Comparison of ENCODE assay signal across 19 mouse cellular contexts in genomic region chr12:59207000-59207390, GRCm38 (mm10). TPM values are rescaled to one million over a fixed set of nuclear protein-coding genes. Genes with fewer than 3 reads are reported as not detected.
DNase-seq lines count a peak whose midpoint lies in the region; ATAC-seq and TF ChIP-seq lines count a peak whose summit lies in the region.
"Had no signal": no experiment of that assay in that cellular context is flagged by ENCODE, and none has a peak within 500 bp of the region (broad histone marks: within the 10 kb centered on the region; RNA-seq: fewer than 3 reads in every experiment).

No protein-coding gene starts in this region.

- 0 out of 2 replicates have a peak overlapping the region, but pooled peaks have one; percentile 4 for H3K27ac ChIP-seq in heart, embryonic 13.5 days (replicated peaks)
- H3K27ac ChIP-seq in CH12.LX (ENCODE audit: insufficient read depth, low read depth): no peak overlapping the region
- H3K27ac ChIP-seq in hindbrain, postnatal 0 days: no peak overlapping the region
- H3K27ac ChIP-seq: forebrain, embryonic 12.5 days; midbrain, embryonic 12.5 days; neural tube, embryonic 15.5 days had no signal

- peaks cover 42% of the 10 kb centered on the region for H3K36me3 ChIP-seq in heart, embryonic 13.5 days
- H3K36me3 ChIP-seq in CH12.LX (replicated peaks in 1 of 2; ENCODE audit: control insufficient read depth in 1 of 2, insufficient read depth in 1 of 2, low read length in 1 of 2) (peaks cover 14 to 25% of the 10 kb centered on the region in 2 experiments), myocyte (ENCODE audit: control insufficient read depth, insufficient read depth) (peaks cover 4% of the 10 kb centered on the region)
- H3K36me3 ChIP-seq in hindbrain, postnatal 0 days (ENCODE audit: insufficient read depth, low read length): peaks cover 4% of the 10 kb centered on the region; the same call in 1 of the 2 replicates

- H3K79me2 ChIP-seq in CH12.LX (replicated peaks; ENCODE audit: control insufficient read depth, extremely low read depth, insufficient read depth, poor library complexity, severe bottlenecking) (peaks cover 10% of the 10 kb centered on the region), myocyte (ENCODE audit: control insufficient read depth, insufficient read depth) (peaks cover 5% of the 10 kb centered on the region)

- no peak for TF ChIP-seq RAD21 in CH12.LX (IDR thresholded peaks at IDR 0.05; ENCODE audit: low read depth, low read length)

- 78% methylated on average over 3 of the region's 3 CpGs for WGBS in heart, embryonic 13.5 days
- WGBS in hindbrain, postnatal 0 days: 93% methylated on average over 3 of the region's 3 CpGs

- H3K9ac ChIP-seq in heart, embryonic 13.5 days: no peak overlapping the region
- H3K9ac ChIP-seq in CH12.LX (ENCODE audit: insufficient read depth, low read depth): no peak overlapping the region
- H3K9ac ChIP-seq in hindbrain, postnatal 0 days (replicated peaks; ENCODE audit: low read length): no peak overlapping the region
- H3K9ac ChIP-seq: forebrain, embryonic 12.5 days; liver, postnatal 0 days; midbrain, embryonic 12.5 days; neural tube, embryonic 15.5 days had no signal

- no peak overlapping the region for H3K4me2 ChIP-seq in heart, embryonic 13.5 days
- H3K4me2 ChIP-seq in CH12.LX (ENCODE audit: insufficient read depth, low read depth, poor library complexity, severe bottlenecking) (peak overlapping the region; percentile 81; the same call in 1 of the 2 replicates), myocyte (ENCODE audit: low read depth) (peak overlapping the region; percentile 46)
- H3K4me2 ChIP-seq in hindbrain, postnatal 0 days (ENCODE audit: low read depth, low read length): no peak overlapping the region
- H3K4me2 ChIP-seq: forebrain, embryonic 12.5 days; midbrain, embryonic 12.5 days; neural tube, embryonic 15.5 days had no signal

- TF ChIP-seq POLR2A in CH12.LX (IDR thresholded peaks at IDR 0.05; ENCODE audit: low read depth, low read length): no peak
- no peak for TF ChIP-seq POLR2A in myocyte (IDR thresholded peaks at IDR 0.05; ENCODE audit: insufficient read length, low read depth)

- dilution Hi-C loops in CH12.LX (cut with MboI; ENCODE audit: extremely low pct_ligation_motif_present, extremely low pct_unique_long_range_greater_than_20kb, low sequenced_read_pairs): no loop called here

- H3K9me3 ChIP-seq in heart, embryonic 13.5 days: 0 out of 2 replicates have a peak, but pooled peaks cover 4% of the 10 kb centered on the region
- no peaks in the 10 kb centered on the region for H3K9me3 ChIP-seq in CH12.LX (replicated peaks; ENCODE audit: low read length)
- no peaks in the 10 kb centered on the region for H3K9me3 ChIP-seq in hindbrain, postnatal 0 days (ENCODE audit: low read length)
- H3K9me3 ChIP-seq: forebrain, embryonic 12.5 days; neural tube, embryonic 15.5 days had no signal

- in situ Hi-C loops in CH12.LX (cut with MboI; ENCODE audit: low pct_ligation_motif_present, low pct_unique_long_range_greater_than_20kb, low sequenced_read_pairs): loop anchor here (25.0 kb wide), 1 partner anchor 145 kb away; the partner anchor contains the start of genes Pnn and Trappc6b

- no peak overlapping the region for H3K4me3 ChIP-seq in heart, embryonic 13.5 days
- no peak overlapping the region for H3K4me3 ChIP-seq in CH12.LX (replicated peaks in 1 of 3; ENCODE audit: low read depth in 2 of 3, low read length in 2 of 3, poor library complexity in 1 of 3)
- H3K4me3 ChIP-seq in myocyte: no peak overlapping the region
- no peak overlapping the region for H3K4me3 ChIP-seq in hindbrain, postnatal 0 days (ENCODE audit: low read length)
- H3K4me3 ChIP-seq: forebrain, embryonic 12.5 days; midbrain, embryonic 12.5 days; neural tube, embryonic 15.5 days had no signal

- H3ac ChIP-seq in myocyte (ENCODE audit: control insufficient read depth, insufficient read length): no peak overlapping the region

- H3K27me3 ChIP-seq in heart, embryonic 13.5 days (replicated peaks): no peaks in the 10 kb centered on the region
- H3K27me3 ChIP-seq in CH12.LX (replicated peaks) (no peaks in the 10 kb centered on the region), myocyte (ENCODE audit: control insufficient read depth, insufficient read depth, insufficient read length) (no peaks in the 10 kb centered on the region)
- no peaks in the 10 kb centered on the region for H3K27me3 ChIP-seq in hindbrain, postnatal 0 days (ENCODE audit: insufficient read depth, low read length)
- H3K27me3 ChIP-seq: forebrain, embryonic 12.5 days; midbrain, embryonic 12.5 days; neural tube, embryonic 15.5 days had no signal

- ATAC-seq in heart, embryonic 13.5 days (ENCODE audit: extremely low read depth, insufficient number of reproducible peaks, low FRiP score, low TSS enrichment): no peak
- peak; percentile 79 for ATAC-seq in granulocyte monocyte progenitor cell, adult 5-6 weeks (replicated peaks; ENCODE audit: poor library complexity, severe bottlenecking)
- no peak for ATAC-seq in hindbrain, postnatal 0 days
- ATAC-seq: liver, postnatal 0 days had no signal

- H3K4me1 ChIP-seq in heart, embryonic 13.5 days: peaks cover 11% of the 10 kb centered on the region
- H3K4me1 ChIP-seq in CH12.LX (ENCODE audit: control insufficient read depth in 1 of 2, insufficient read depth in 2 of 2): peaks cover 3 to 27% of the 10 kb centered on the region in 2 experiments; a peak in 3 of 4 replicates
- no peaks in the 10 kb centered on the region for H3K4me1 ChIP-seq in hindbrain, postnatal 0 days (ENCODE audit: insufficient read depth, low read length)
- H3K4me1 ChIP-seq: forebrain, embryonic 12.5 days; midbrain, embryonic 12.5 days; neural tube, embryonic 15.5 days had no signal

- TF ChIP-seq EP300 in CH12.LX (IDR thresholded peaks at IDR 0.05; ENCODE audit: low read length): 0 out of 2 replicates have a peak, but pooled peaks have one; percentile 10

- no peak for DNase-seq in heart, adult 9 months (ENCODE audit: low spot score in 2 of 2)
- DNase-seq in CH12.LX (ENCODE audit: extremely low read depth): peak; percentile 39
- no peak for DNase-seq in right cerebral cortex, postnatal 25 days
- no peak for DNase-seq in c-Kit-positive CD71-positive TER-119-positive erythroid progenitor cells, embryonic 14.5 days (ENCODE audit: low spot score)
- no peak for DNase-seq in hindbrain, postnatal 0 days (ENCODE audit: low spot score)
- DNase-seq: adrenal gland, postnatal 14 days; cerebellum, adult 9-11 months; kidney, adult 8-10 months; kidney, postnatal 36 days; liver; liver, postnatal 0 days; lung, postnatal 14 days; right cerebral cortex, postnatal 4 days had no signal

- TF ChIP-seq CTCF in CH12.LX (conservative IDR thresholded peaks at IDR 0.05 in 1 of 2, IDR thresholded peaks at IDR 0.05 in 1 of 2; ENCODE audit: low read depth in 2 of 2, low read length in 2 of 2): no peak
- TF ChIP-seq CTCF in hindbrain, postnatal 0 days (IDR thresholded peaks at IDR 0.05; ENCODE audit: low read depth): no peak

TF ChIP-seq in CH12.LX, 34 proteins besides CTCF, POLR2A, EP300 and RAD21:
- TF ChIP-seq CHD1 (IDR thresholded peaks at IDR 0.05; ENCODE audit: low read depth, low read length): 0 out of 2 replicates have a peak, but pooled peaks have one; percentile 49
- TF ChIP-seq PAX5 (IDR thresholded peaks at IDR 0.05; ENCODE audit: low read length): no peak
- no peak for TF ChIP-seq NELFE (IDR thresholded peaks at IDR 0.05; ENCODE audit: low read depth, low read length)
- TF ChIP-seq MEF2A (IDR thresholded peaks at IDR 0.05; ENCODE audit: borderline replicate concordance, low read depth, low read length): no peak
- TF ChIP-seq POLR2AphosphoS2 (IDR thresholded peaks at IDR 0.05; ENCODE audit: low read depth, low read length): no peak
- TF ChIP-seq TCF12 (IDR thresholded peaks at IDR 0.05; ENCODE audit: low read depth, low read length): no peak
- no peak for TF ChIP-seq USF1 (IDR thresholded peaks at IDR 0.05; ENCODE audit: low read depth, low read length)
- 0 out of 2 replicates have a peak, but pooled peaks have one; percentile 27 for TF ChIP-seq MYC (IDR thresholded peaks at IDR 0.05; ENCODE audit: low read depth, low read length)
TF ChIP-seq in CH12.LX: peak in this region for 2.

TF ChIP-seq in myocyte, 11 proteins besides CTCF, POLR2A, EP300 and RAD21:
- TF ChIP-seq MAX (IDR thresholded peaks at IDR 0.05; ENCODE audit: low read depth) (no peak), USF1 (IDR thresholded peaks at IDR 0.05; ENCODE audit: low read depth) (no peak), TCF12 (IDR thresholded peaks at IDR 0.05; ENCODE audit: insufficient read depth, poor library complexity, severe bottlenecking) (no peak), MYOD1 (IDR thresholded peaks at IDR 0.05; ENCODE audit: control insufficient read depth in 1 of 3, insufficient read length in 2 of 3, low read depth in 2 of 3) (no peak), REST (IDR thresholded peaks at IDR 0.05; ENCODE audit: insufficient read depth, insufficient read length) (no peak), CEBPB (IDR thresholded peaks at IDR 0.05; ENCODE audit: insufficient read depth, poor library complexity, severe bottlenecking) (no peak), SRF (IDR thresholded peaks at IDR 0.05; ENCODE audit: control insufficient read depth, insufficient read length, low read depth) (no peak)

RNA-seq across cellular contexts. Expression of gene Fbxo33, which starts 12.5 kb away (rescaled TPM):
- polyA plus RNA-seq in heart, embryonic 13.5 days (2015; fragmentation: Nextera tagmentation; extraction: Ambion mirVana): 4.2 and 5.9 TPM in 2 replicates
- total RNA-seq in CH12.LX (2012; rRNA removed): 19.5 and 19.9 TPM in 2 replicates
- 31.6 and 32.8 TPM in 2 replicates for total RNA-seq in CH12.LX (2014; rRNA removed)
- 9.5 and 10.3 TPM in 2 replicates for polyA plus RNA-seq in CH12.LX (2012; ENCODE audit: insufficient read length, low read depth)
- total RNA-seq in granulocyte monocyte progenitor cell, adult 5-6 weeks (2014; fragmentation: Nextera tagmentation): 23.9 and 28.1 TPM in 2 replicates
- 44.7 and 49.9 TPM in 2 replicates for total RNA-seq in granulocyte monocyte progenitor cell, adult 5-6 weeks (2017)
- polyA plus RNA-seq in myocyte (2012; fragmentation: generic; extraction: Trizol): 2.7 TPM
- 10.9 and 11.9 TPM in 2 replicates for total RNA-seq in hindbrain, postnatal 0 days (2014; rRNA removed)
- polyA plus RNA-seq in hindbrain, postnatal 0 days (2015; fragmentation: Nextera tagmentation; extraction: Ambion mirVana): 7.7 and 8.5 TPM in 2 replicates

Comparison
In these comparisons a context has a peak if more than half of its experiments do, and no peak if none do; other contexts are left out.
1. H3K4me2 ChIP-seq: peak in CH12.LX (single experiment) and myocyte (single experiment); none in heart, embryonic 13.5 days (single experiment) and hindbrain, postnatal 0 days (single experiment).